Mouse (Mus musculus) lung, postnatal 25 days (tissue): ENCODE data around the gene Gm20911.
"Not testable (repeated sequence)": the region's sequence is repeated elsewhere in the genome, so short reads cannot be mapped to it uniquely, and the experiment has no call there.

Source experiments
- DNase-seq: peaks from one replicate; pipeline ENCODE4 v3.0.0; 2022; ENCODE audit warnings: low spot score

Gene Gm20911

GRCm38 (mm10) chrY:81457707-81458106 lies at the start of gene Gm20911:
Gene Gm20911 (plus strand): TSS chrY:81458007.
- DNase-seq, result not testable (repeated sequence)
